Mouse (Mus musculus) midbrain, embryonic 16.5 days (tissue): ENCODE results near the gene Gcnt7. TPM values are rescaled to one million over a fixed set of nuclear protein-coding genes. Genes with fewer than 3 reads are reported as not detected.
A peak's percentile ranks its signal among the peaks of the same experiment; 100 is the strongest.

Experiments used
- ATAC-seq: fragments of 200-750 bp; cut with Nextera tagmentation; 2 replicates; pipeline ENCODE4 v1.8.0; 2017; ENCODE audit warnings: moderate TSS enrichment
- H3K27ac ChIP-seq: fragments of 300-500 bp; sonication (generic); 2 replicates; pipeline ENCODE4 v1.5.1; 2014; ENCODE audit warnings: mild to moderate bottlenecking, low read length, mixed read lengths
- H3K27me3 ChIP-seq: fragments of 300-500 bp; sonication (generic); 2 replicates; pipeline ENCODE4 v1.6.1; 2014; ENCODE audit warnings: low read depth, low read length, mixed read lengths; ENCODE audit not compliant: control insufficient read depth, insufficient read depth
- H3K36me3 ChIP-seq: fragments of 300-500 bp; sonication (generic); 2 replicates; pipeline ENCODE4 v1.6.1; 2014; ENCODE audit warnings: mild to moderate bottlenecking, low read length, moderate library complexity, mixed read lengths; ENCODE audit not compliant: control insufficient read depth, insufficient read depth
- H3K4me1 ChIP-seq: fragments of 300-500 bp; sonication (generic); 2 replicates; pipeline ENCODE4 v1.6.1; 2014; ENCODE audit warnings: mild to moderate bottlenecking, low read length, mixed read lengths; ENCODE audit not compliant: control insufficient read depth, insufficient read depth
- H3K4me2 ChIP-seq: fragments of 300-500 bp; sonication (generic); 2 replicates; pipeline ENCODE4 v1.6.1; 2014; ENCODE audit warnings: mild to moderate bottlenecking, low read length, mixed read lengths
- H3K4me3 ChIP-seq: fragments of 300-500 bp; sonication (generic); 2 replicates; pipeline ENCODE4 v1.5.1; 2014; ENCODE audit warnings: low read depth, mild to moderate bottlenecking, low read length, moderate library complexity, mixed read lengths
- H3K9ac ChIP-seq: fragments of 300-500 bp; sonication (generic); 2 replicates; pipeline ENCODE4 v1.6.1; 2014; ENCODE audit warnings: low read depth, low read length, mixed read lengths
- H3K9me3 ChIP-seq: fragments of 300-500 bp; sonication (generic); replicated peaks from 2 replicates; pipeline ENCODE4 v1.6.1; 2014; ENCODE audit warnings: mild to moderate bottlenecking, low read length, mixed read lengths; ENCODE audit not compliant: control insufficient read depth, poor library complexity, severe bottlenecking
- WGBS: fragments of 180-500 bp; shearing (Covaris S2); extraction: QIAGEN DNeasy Blood & Tissue Kit; methylation state at CpG from one replicate; pipeline ENCODE4 v1.1.7; 2014; 5-methylcytosine and 5-hydroxymethylcytosine counted together
- polyA plus RNA-seq: library from polyadenylated mRNA; unstranded; fragments of >200 nt; fragmentation: Nextera tagmentation; extraction: Ambion mirVana; gene quantifications from 2 replicates; pipeline ENCODE4 v1.2.1, GENCODE M21; 2015

Gene Gcnt7
- polyA plus RNA-seq, 1 experiment from 2014 or later = 1.6 TPM

- H3K36me3 ChIP-seq = no peaks in the 10 kb centered on the region
- no peak overlapping the region for H3K27ac ChIP-seq
- no peak overlapping the region for H3K4me3 ChIP-seq
- H3K4me2 ChIP-seq = no peak overlapping the region
- H3K27me3 ChIP-seq = no peaks in the 10 kb centered on the region; the same call in 1 of the 2 replicates
- H3K9ac ChIP-seq = no peak overlapping the region
- 90% methylated on average over 16 of the region's 16 CpGs for WGBS
- no peak for ATAC-seq
- no peaks in the 10 kb centered on the region for H3K9me3 ChIP-seq
- H3K4me1 ChIP-seq = no peaks in the 10 kb centered on the region
Measured at GRCm38 (mm10) chr2:172481654-172482385, 23.4 kb upstream of the Gcnt7 start.

GRCm38 (mm10) chr2:172480296-172480695, 21.9 kb upstream of the Gcnt7 start:
- Histone ChIP-seq H3K4me2 (no peak overlapping the region), H3K9me3 (no peaks in the 10 kb centered on the region), H3K36me3 (no peaks in the 10 kb centered on the region), H3K4me1 (no peaks in the 10 kb centered on the region), H3K4me3 (no peak overlapping the region), H3K27ac (no peak overlapping the region), H3K27me3 (no peaks in the 10 kb centered on the region; the same call in none of the 2 replicates), H3K9ac (no peak overlapping the region)
- ATAC-seq = no peak
- 70% methylated on average over 7 of the region's 7 CpGs for WGBS

GRCm38 (mm10) chr2:172477860-172478259, 19.5 kb upstream of the Gcnt7 start:
- ATAC-seq = peak; percentile 30; the same call in 1 of the 2 replicates
- Histone ChIP-seq H3K4me3 (no peak overlapping the region), H3K27ac (no peak overlapping the region), H3K9ac (no peak overlapping the region), H3K27me3 (no peaks in the 10 kb centered on the region; the same call in none of the 2 replicates), H3K9me3 (no peaks in the 10 kb centered on the region), H3K4me2 (no peak overlapping the region), H3K4me1 (no peaks in the 10 kb centered on the region), H3K36me3 (no peaks in the 10 kb centered on the region)
- 2% methylated on average over 2 of the region's 2 CpGs for WGBS

- WGBS = 41% methylated on average over 3 of the region's 3 CpGs
- Histone ChIP-seq H3K9ac (no peak overlapping the region), H3K27me3 (no peaks in the 10 kb centered on the region; the same call in none of the 2 replicates), H3K9me3 (no peaks in the 10 kb centered on the region), H3K36me3 (no peaks in the 10 kb centered on the region), H3K4me1 (no peaks in the 10 kb centered on the region), H3K4me3 (no peak overlapping the region), H3K27ac (no peak overlapping the region), H3K4me2 (no peak overlapping the region)
- ATAC-seq = 0 out of 2 replicates have a peak, but pooled peaks have one; percentile 6
Measured at GRCm38 (mm10) chr2:172477350-172477749, 19.0 kb upstream of the Gcnt7 start.

GRCm38 (mm10) chr2:172476707-172477260, 18.4 kb upstream of the Gcnt7 start:
- Histone ChIP-seq H3K4me3 (no peak overlapping the region), H3K27me3 (no peaks in the 10 kb centered on the region; the same call in none of the 2 replicates), H3K4me1 (no peaks in the 10 kb centered on the region), H3K9ac (no peak overlapping the region), H3K9me3 (no peaks in the 10 kb centered on the region), H3K36me3 (no peaks in the 10 kb centered on the region), H3K27ac (no peak overlapping the region), H3K4me2 (no peak overlapping the region)
- ATAC-seq = no peak
- 38% methylated on average over 10 of the region's 10 CpGs for WGBS

DNA sequence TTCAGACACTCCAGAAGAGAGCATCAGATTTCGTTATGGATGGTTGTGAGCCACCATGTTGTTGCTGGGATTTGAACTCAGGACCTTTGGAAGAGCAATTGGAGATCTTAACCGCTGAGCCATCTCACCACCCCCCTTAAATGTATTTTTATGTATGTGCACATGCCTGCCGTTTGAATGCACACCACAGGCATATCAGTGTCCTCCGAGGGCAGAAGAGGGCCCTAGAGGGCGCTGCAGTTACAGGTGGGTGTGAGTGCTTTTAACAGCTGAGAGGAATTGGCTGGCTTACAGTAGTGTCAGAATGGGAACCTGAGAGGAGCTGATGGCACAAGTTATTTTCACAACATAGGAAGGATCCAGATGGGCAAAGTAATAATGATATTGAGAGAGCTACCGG, 16.6 kb upstream of the Gcnt7 start:
- no peak overlapping the region for H3K27ac ChIP-seq
- 40% methylated on average over 6 of the region's 6 CpGs for WGBS
- H3K9ac ChIP-seq = no peak overlapping the region
- H3K27me3 ChIP-seq = no peaks in the 10 kb centered on the region; the same call in none of the 2 replicates
- ATAC-seq = no peak
- no peak overlapping the region for H3K4me2 ChIP-seq
- no peaks in the 10 kb centered on the region; the same call in 1 of the 2 replicates for H3K36me3 ChIP-seq
- no peak overlapping the region for H3K4me3 ChIP-seq
- H3K9me3 ChIP-seq = no peaks in the 10 kb centered on the region
- no peaks in the 10 kb centered on the region for H3K4me1 ChIP-seq

GRCm38 (mm10) chr2:172473591-172473990, 15.2 kb upstream of the Gcnt7 start:
- H3K27me3 ChIP-seq = no peaks in the 10 kb centered on the region; the same call in none of the 2 replicates
- no peak overlapping the region for H3K9ac ChIP-seq
- peaks cover 5% of the 10 kb centered on the region for H3K36me3 ChIP-seq
- no peak overlapping the region for H3K4me2 ChIP-seq
- no peak for ATAC-seq
- H3K4me3 ChIP-seq = no peak overlapping the region
- WGBS = 64% methylated on average over 8 of the region's 8 CpGs
- H3K9me3 ChIP-seq = no peaks in the 10 kb centered on the region
- H3K27ac ChIP-seq = no peak overlapping the region
- H3K4me1 ChIP-seq = no peaks in the 10 kb centered on the region

DNA sequence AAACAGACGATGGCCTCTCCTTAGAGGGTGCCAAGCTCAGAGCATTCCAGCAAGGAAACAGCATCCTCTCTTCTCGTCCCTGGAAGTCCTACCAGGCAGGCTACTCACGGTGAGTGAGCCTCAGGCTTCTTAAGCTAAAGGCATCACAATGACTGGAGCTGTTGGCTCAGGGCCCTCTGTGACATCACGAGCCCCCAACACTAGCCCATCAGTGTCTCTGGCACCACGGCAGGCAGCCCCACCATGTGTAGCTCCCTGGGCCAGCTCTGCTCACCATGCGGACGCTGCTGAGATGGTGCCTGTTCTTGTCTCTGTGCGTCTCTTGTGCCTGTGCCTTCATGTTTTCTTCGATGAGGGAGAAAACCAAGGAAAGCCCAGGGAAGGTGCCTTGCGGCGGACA, 13.9 kb upstream of the Gcnt7 start, which contains the start of gene Fam209:
Gene Fam209, plus strand, starts transcription at position 203 of the 400 bp plus-strand sequence.
- no peak for ATAC-seq
- Histone ChIP-seq H3K4me2 (no peak within 1 kb of the TSS), H3K27ac (no peak within 1 kb of the TSS), H3K9me3 (no peaks in the 10 kb centered on the region), H3K9ac (no peak within 1 kb of the TSS), H3K27me3 (no peaks in the 10 kb centered on the region; the same call in none of the 2 replicates), H3K4me1 (no peaks in the 10 kb centered on the region), H3K4me3 (no peak within 1 kb of the TSS), H3K36me3 (peaks cover 10% of the 10 kb centered on the region)
- 88% methylated on average over 11 of the region's 11 CpGs for WGBS

GRCm38 (mm10) chr2:172468346-172468819, 10.0 kb upstream of the Gcnt7 start:
- WGBS = 72% methylated on average over 11 of the region's 11 CpGs
- peak; percentile 27; the same call in 1 of the 2 replicates for ATAC-seq
- Histone ChIP-seq H3K36me3 (peaks cover 28% of the 10 kb centered on the region), H3K4me3 (no peak overlapping the region), H3K27ac (no peak overlapping the region), H3K9me3 (no peaks in the 10 kb centered on the region), H3K4me1 (no peaks in the 10 kb centered on the region), H3K4me2 (no peak overlapping the region), H3K27me3 (no peaks in the 10 kb centered on the region), H3K9ac (no peak overlapping the region)
